Mouse (Mus musculus): Measurements from ENCODE around the gene Gm9747. TPM values are rescaled to one million over a fixed set of nuclear protein-coding genes. Genes with fewer than 3 reads are reported as not detected.

The Gm9747 gene
- polyA plus RNA-seq, 1 experiment from 2014 or later: 36.1 TPM

- Histone ChIP-seq H3K9ac (ENCODE audit: low read length) (no peak overlapping the region), H3K4me2 (ENCODE audit: low read depth) (no peak overlapping the region), H3K4me3 (ENCODE audit: low read depth, low read length) (no peak overlapping the region), H3K27me3 (ENCODE audit: control insufficient read depth, insufficient read depth, low read length) (no peaks in the 10 kb centered on the region), H3K9me3 (ENCODE audit: control insufficient read depth, low read length) (no peaks in the 10 kb centered on the region), H3K4me1 (ENCODE audit: control insufficient read depth, insufficient read depth, low read length) (no peaks in the 10 kb centered on the region), H3K36me3 (ENCODE audit: control insufficient read depth, insufficient read depth, low read length) (no peaks in the 10 kb centered on the region), H3K27ac (ENCODE audit: low read depth, low read length) (no peak overlapping the region)
- 60% methylated on average over 12 of the region's 12 CpGs for WGBS
- ATAC-seq (ENCODE audit: insufficient read depth, low FRiP score, low TSS enrichment) (no peak), DNase-seq (ENCODE audit: low spot score) (no peak)
Measured at GRCm38 (mm10) chr1:82220673-82221396, 12.1 kb upstream of the Gm9747 start.

GRCm38 (mm10) chr1:82221462-82221861, 11.4 kb upstream of the Gm9747 start:
- H3K4me2 ChIP-seq (ENCODE audit: low read depth): no peak overlapping the region
- no peaks in the 10 kb centered on the region for H3K36me3 ChIP-seq (ENCODE audit: control insufficient read depth, insufficient read depth, low read length)
- DNase-seq (ENCODE audit: low spot score) (no peak), ATAC-seq (ENCODE audit: insufficient read depth, low FRiP score, low TSS enrichment) (no peak)
- H3K4me1 ChIP-seq (ENCODE audit: control insufficient read depth, insufficient read depth, low read length): no peaks in the 10 kb centered on the region
- H3K9ac ChIP-seq (ENCODE audit: low read length): no peak overlapping the region
- H3K9me3 ChIP-seq (ENCODE audit: control insufficient read depth, low read length): no peaks in the 10 kb centered on the region
- H3K4me3 ChIP-seq (ENCODE audit: low read depth, low read length): no peak overlapping the region
- H3K27ac ChIP-seq (ENCODE audit: low read depth, low read length): no peak overlapping the region
- 86% methylated on average over 1 of the region's 1 CpGs for WGBS
- H3K27me3 ChIP-seq (ENCODE audit: control insufficient read depth, insufficient read depth, low read length): no peaks in the 10 kb centered on the region

GRCm38 (mm10) chr1:82223042-82223795, 9.7 kb upstream of the Gm9747 start:
- H3K27me3 ChIP-seq (ENCODE audit: control insufficient read depth, insufficient read depth, low read length): no peaks in the 10 kb centered on the region
- ATAC-seq (ENCODE audit: insufficient read depth, low FRiP score, low TSS enrichment): no peak
- DNase-seq (ENCODE audit: low spot score): no peak
- no peak overlapping the region for H3K4me2 ChIP-seq (ENCODE audit: low read depth)
- H3K27ac ChIP-seq (ENCODE audit: low read depth, low read length): no peak overlapping the region
- WGBS: 93% methylated on average over 5 of the region's 5 CpGs
- no peaks in the 10 kb centered on the region for H3K36me3 ChIP-seq (ENCODE audit: control insufficient read depth, insufficient read depth, low read length)
- no peak overlapping the region for H3K4me3 ChIP-seq (ENCODE audit: low read depth, low read length)
- no peaks in the 10 kb centered on the region for H3K4me1 ChIP-seq (ENCODE audit: control insufficient read depth, insufficient read depth, low read length)
- H3K9me3 ChIP-seq (ENCODE audit: control insufficient read depth, low read length): no peaks in the 10 kb centered on the region
- H3K9ac ChIP-seq (ENCODE audit: low read length): no peak overlapping the region

- ATAC-seq (ENCODE audit: insufficient read depth, low FRiP score, low TSS enrichment) (no peak), DNase-seq (ENCODE audit: low spot score) (no peak)
- Histone ChIP-seq H3K9me3 (ENCODE audit: control insufficient read depth, low read length) (no peaks in the 10 kb centered on the region), H3K9ac (ENCODE audit: low read length) (no peak overlapping the region), H3K4me3 (ENCODE audit: low read depth, low read length) (no peak overlapping the region), H3K36me3 (ENCODE audit: control insufficient read depth, insufficient read depth, low read length) (no peaks in the 10 kb centered on the region), H3K27me3 (ENCODE audit: control insufficient read depth, insufficient read depth, low read length) (no peaks in the 10 kb centered on the region), H3K4me2 (ENCODE audit: low read depth) (no peak overlapping the region), H3K4me1 (ENCODE audit: control insufficient read depth, insufficient read depth, low read length) (no peaks in the 10 kb centered on the region), H3K27ac (ENCODE audit: low read depth, low read length) (no peak overlapping the region)
Measured at GRCm38 (mm10) chr1:82228841-82229240, 4.1 kb upstream of the Gm9747 start.

GRCm38 (mm10) chr1:82234616-82235015, 1.7 kb downstream of the Gm9747 start:
- H3K27ac ChIP-seq (ENCODE audit: low read depth, low read length): no peak overlapping the region
- WGBS: 91% methylated on average over 3 of the region's 3 CpGs

GRCm38 (mm10) chr1:82235455-82236104, 2.7 kb downstream of the Gm9747 start:
- DNase-seq (ENCODE audit: low spot score) (no peak), ATAC-seq (ENCODE audit: insufficient read depth, low FRiP score, low TSS enrichment) (no peak)
- Histone ChIP-seq H3K27me3 (ENCODE audit: control insufficient read depth, insufficient read depth, low read length) (no peaks in the 10 kb centered on the region), H3K36me3 (ENCODE audit: control insufficient read depth, insufficient read depth, low read length) (no peaks in the 10 kb centered on the region; the same call in 1 of the 2 replicates), H3K27ac (ENCODE audit: low read depth, low read length) (no peak overlapping the region), H3K9me3 (ENCODE audit: control insufficient read depth, low read length) (no peaks in the 10 kb centered on the region), H3K4me2 (ENCODE audit: low read depth) (no peak overlapping the region), H3K9ac (ENCODE audit: low read length) (no peak overlapping the region), H3K4me3 (ENCODE audit: low read depth, low read length) (no peak overlapping the region), H3K4me1 (ENCODE audit: control insufficient read depth, insufficient read depth, low read length) (no peaks in the 10 kb centered on the region)
- WGBS: 39% methylated on average over 3 of the region's 3 CpGs

More at GRCm38 (mm10) chr1:82234616-82235015, 1.7 kb downstream of the Gm9747 start:
- Histone ChIP-seq H3K36me3 (ENCODE audit: control insufficient read depth, insufficient read depth, low read length) (no peaks in the 10 kb centered on the region), H3K9me3 (ENCODE audit: control insufficient read depth, low read length) (no peaks in the 10 kb centered on the region), H3K4me2 (ENCODE audit: low read depth) (no peak overlapping the region), H3K4me1 (ENCODE audit: control insufficient read depth, insufficient read depth, low read length) (no peaks in the 10 kb centered on the region), H3K9ac (ENCODE audit: low read length) (no peak overlapping the region), H3K4me3 (ENCODE audit: low read depth, low read length) (no peak overlapping the region), H3K27me3 (ENCODE audit: control insufficient read depth, insufficient read depth, low read length) (no peaks in the 10 kb centered on the region)
- DNase-seq (ENCODE audit: low spot score): no peak
- ATAC-seq (ENCODE audit: insufficient read depth, low FRiP score, low TSS enrichment): no peak

- H3K9me3 ChIP-seq (ENCODE audit: control insufficient read depth, low read length): no peaks in the 10 kb centered on the region
- no peak overlapping the region for H3K4me3 ChIP-seq (ENCODE audit: low read depth, low read length)
- H3K4me1 ChIP-seq (ENCODE audit: control insufficient read depth, insufficient read depth, low read length): no peaks in the 10 kb centered on the region
- 88% methylated on average over 4 of the region's 4 CpGs for WGBS
- no peak overlapping the region for H3K27ac ChIP-seq (ENCODE audit: low read depth, low read length)
- H3K27me3 ChIP-seq (ENCODE audit: control insufficient read depth, insufficient read depth, low read length): no peaks in the 10 kb centered on the region
- H3K9ac ChIP-seq (ENCODE audit: low read length): no peak overlapping the region
- H3K36me3 ChIP-seq (ENCODE audit: control insufficient read depth, insufficient read depth, low read length): no peaks in the 10 kb centered on the region; the same call in 1 of the 2 replicates
- H3K4me2 ChIP-seq (ENCODE audit: low read depth): no peak overlapping the region
- DNase-seq (ENCODE audit: low spot score): no peak
- ATAC-seq (ENCODE audit: insufficient read depth, low FRiP score, low TSS enrichment): no peak
Measured at GRCm38 (mm10) chr1:82238245-82238644, 5.3 kb downstream of the Gm9747 start.

- Histone ChIP-seq H3K27me3 (ENCODE audit: control insufficient read depth, insufficient read depth, low read length) (no peaks in the 10 kb centered on the region), H3K27ac (ENCODE audit: low read depth, low read length) (no peak overlapping the region), H3K4me2 (ENCODE audit: low read depth) (no peak overlapping the region), H3K4me1 (ENCODE audit: control insufficient read depth, insufficient read depth, low read length) (no peaks in the 10 kb centered on the region), H3K4me3 (ENCODE audit: low read depth, low read length) (no peak overlapping the region), H3K9ac (ENCODE audit: low read length) (no peak overlapping the region), H3K36me3 (ENCODE audit: control insufficient read depth, insufficient read depth, low read length) (no peaks in the 10 kb centered on the region; the same call in 1 of the 2 replicates), H3K9me3 (ENCODE audit: control insufficient read depth, low read length) (no peaks in the 10 kb centered on the region)
- 91% methylated on average over 3 of the region's 3 CpGs for WGBS
- ATAC-seq (ENCODE audit: insufficient read depth, low FRiP score, low TSS enrichment): no peak
- no peak for DNase-seq (ENCODE audit: low spot score)
Measured at GRCm38 (mm10) chr1:82239409-82240201, 6.7 kb downstream of the Gm9747 start.
